Mouse (Mus musculus) thymus, postnatal 4 days (tissue): Measurements from ENCODE around the gene Smim5.
"Not testable (repeated sequence)": the region's sequence is repeated elsewhere in the genome, so short reads cannot be mapped to it uniquely, and the experiment has no call there.

Experiments used
- DNase-seq: peaks from one replicate; pipeline ENCODE4 v3.0.0; 2021

Gene Smim5

DNA sequence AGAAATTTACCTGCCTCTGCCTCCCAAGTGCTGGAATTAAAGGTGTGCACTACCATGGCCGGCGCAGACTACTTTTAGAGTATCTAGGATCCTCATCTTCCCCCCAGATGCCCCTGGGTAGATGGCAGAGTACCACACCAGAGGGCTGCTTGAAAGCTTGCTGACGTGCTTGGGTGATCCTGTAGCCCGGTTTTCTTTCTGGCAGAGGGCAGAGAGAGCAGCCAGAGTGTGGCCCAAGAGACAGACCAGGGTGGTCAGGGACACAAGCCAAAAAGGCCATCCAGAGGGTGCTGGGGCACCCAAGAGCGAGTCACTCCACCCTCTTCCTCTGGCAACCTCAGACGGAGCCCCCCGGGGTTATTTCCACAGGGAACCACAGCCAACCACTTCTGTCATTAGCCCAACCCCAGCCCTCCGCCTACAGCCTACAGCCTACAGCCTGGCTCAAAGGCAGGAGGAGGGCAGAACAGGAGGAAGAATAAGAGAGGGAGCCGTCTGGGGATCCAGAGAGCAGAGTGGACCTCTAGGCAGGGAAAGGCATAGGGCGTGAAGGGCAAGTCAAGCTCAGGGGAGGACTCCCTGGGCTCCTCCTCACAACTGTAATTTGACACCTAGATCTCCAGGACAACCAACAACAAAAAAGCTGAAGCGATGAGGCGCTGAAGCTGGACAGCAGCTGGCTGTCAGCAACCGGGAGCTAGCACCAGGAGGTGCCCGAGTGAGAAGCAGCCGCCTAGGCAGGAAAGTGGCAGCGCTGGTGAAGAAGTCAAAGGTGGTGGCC, at the start of gene Smim5:
Smim5 (plus strand) TSS at position 481 of the 781 bp plus-strand sequence.
- peak; percentile 70 for DNase-seq

DNA sequence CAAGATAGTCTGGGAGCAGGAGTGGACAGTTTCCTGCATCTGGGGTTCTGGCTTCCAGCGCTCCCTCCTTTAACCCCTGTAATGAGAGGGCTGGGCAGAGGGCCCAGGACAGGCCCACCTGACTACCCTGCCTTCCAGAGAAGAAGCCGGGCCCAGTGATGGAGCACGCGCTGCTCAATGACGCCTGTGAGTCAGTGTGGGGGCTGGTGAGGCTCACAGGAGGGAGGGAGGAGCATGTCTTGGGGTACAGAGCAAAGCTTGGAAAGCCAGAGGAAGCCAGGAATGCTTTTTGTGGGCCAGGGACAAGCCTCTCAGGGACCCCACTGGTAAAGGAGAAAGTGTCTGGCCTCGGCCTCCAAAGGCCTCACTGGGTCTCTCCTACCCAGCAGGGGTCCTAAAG, 45.1 kb upstream of the Smim5 start:
- no peak for DNase-seq

DNA sequence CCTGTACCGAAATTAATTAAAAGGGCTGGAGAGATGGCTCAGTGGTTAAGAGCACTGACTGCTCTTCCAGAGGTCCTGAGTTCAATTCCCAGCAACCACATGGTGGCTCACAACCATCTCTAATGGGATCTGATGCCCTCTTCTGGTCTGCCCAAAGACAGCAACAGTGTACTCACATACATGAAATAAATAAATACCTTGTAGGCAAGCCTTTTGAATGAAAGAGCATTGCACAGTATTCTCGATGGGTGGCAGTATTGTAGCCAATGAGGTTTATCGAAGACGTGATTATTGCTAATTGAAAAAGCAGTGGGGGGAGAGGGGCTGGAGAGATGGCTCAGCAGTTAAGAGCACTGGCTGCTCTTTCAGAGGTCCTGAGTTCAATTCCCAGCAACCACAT, 42.6 kb upstream of the Smim5 start:
- DNase-seq: not testable (repeated sequence)

DNA sequence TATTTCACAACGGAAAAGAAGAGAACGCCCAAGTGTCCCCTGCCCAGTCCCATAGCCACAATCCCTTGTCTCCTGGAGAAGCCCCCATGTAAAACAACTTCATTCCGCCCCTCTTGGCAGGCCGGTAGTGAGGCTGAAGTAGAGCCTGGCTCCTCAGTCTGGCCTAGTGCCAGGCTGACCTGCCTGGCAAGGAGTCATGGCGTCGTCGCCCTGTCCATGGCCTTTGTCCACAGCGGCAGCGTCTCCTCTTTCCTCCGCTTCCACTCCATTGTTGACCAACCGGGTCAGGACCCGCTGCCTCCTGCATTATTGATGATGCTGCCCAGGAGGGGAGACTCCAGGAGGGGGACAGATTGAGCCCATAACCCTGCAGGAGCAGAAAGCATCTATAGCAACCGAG, 41.8 kb upstream of the Smim5 start:
- DNase-seq: no peak

DNA sequence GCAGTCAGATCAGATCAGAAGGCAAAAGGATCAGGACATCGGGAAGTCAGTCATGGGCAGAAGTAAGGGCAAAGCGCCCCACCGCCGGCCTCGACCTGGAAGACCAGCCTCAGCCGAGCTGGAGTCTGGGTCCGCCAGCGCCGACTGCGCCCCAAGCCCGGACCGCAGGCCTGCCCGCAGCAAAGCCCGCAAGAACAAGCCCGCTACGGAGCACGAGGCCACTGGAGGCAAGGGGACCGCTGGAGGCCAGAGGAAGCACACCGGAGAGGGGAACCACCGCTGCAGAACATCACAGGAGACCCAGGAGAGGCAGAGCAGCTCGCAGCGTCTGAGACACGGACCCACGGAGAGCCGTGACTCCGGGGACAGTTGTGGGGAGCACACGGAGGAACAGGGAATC, 41.4 kb upstream of the Smim5 start, which contains the start of gene Myo15b:
Myo15b (plus strand) TSS at position 53 of the 400 bp plus-strand sequence.
- no peak for DNase-seq

DNA sequence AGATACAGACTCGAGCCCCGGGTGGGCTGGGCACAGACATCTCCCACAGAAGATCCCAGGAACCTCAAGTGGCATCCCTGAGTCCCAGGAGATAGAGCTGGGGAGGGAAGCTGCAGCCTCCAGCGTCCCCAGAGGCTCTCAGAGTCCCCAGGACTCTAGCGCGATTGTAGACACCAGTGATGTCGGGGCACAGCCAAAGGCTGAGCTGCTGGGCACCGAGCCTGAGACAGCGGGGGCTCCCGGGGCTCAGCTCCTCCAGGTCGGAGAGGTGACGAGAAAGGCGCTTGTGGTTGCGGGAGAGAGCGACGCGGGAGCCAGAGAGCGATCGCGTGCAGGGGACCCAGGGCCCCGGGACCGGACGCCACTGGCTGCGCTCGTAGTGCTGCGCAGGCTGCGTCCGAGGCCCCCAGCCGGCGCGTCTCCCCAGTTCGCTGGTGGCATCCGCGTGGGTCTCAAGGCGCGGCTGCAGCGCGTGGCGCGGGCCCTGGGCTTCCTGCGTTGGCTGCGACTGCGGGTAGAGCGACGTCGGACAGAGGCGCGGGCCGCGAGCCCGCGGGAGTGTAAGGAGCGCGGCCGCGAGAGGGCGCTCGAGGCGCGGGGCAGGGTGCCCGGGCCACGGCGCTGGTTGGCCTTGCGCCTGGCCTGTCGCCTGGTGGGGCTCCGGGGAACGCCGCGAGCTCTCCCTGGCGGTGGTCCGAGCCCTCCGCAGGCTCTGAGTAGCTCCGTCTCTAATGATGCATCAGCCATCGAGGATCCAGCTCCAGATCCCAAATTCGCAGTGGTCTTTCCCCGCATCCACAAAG, 40.4 kb upstream of the Smim5 start:
- peak; percentile 94 for DNase-seq

DNA sequence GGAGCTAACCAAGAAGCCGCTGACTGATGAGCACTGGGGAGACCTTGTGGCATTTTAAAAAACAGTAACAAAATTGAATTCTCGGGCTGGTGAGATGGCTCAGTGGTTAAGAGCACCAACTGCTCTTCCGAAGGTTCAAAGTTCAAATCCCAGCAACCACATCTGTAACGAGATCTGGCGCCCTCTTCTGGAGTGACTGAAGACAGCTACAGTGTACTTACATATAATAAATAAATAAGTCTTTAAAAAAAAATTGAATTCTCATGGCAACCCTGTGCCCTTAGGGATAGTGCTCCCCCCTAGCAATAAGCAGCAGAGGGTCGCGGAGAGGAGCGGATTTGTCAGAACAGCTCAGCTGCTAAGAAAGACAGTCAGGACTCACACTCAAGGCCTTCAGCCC, 35.9 kb upstream of the Smim5 start:
- DNase-seq: no peak

DNA sequence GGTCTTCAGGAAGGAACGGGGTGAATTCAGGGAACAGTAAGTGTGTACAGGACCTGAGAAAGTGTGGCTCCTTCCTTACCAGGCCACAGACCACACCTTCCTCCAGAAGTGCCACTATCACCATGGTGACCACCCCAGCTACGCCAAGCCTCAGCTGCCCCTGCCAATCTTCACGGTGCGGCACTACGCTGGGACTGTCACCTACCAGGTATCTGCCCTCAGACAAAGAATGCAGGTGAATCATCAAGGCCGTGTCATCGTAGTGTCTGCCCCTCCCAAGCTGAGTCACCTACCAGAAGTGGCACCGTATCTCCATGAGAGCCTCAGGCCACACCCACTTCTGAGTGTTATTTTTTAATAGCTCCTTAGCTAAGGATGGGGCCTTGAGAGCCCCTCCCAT, 30.4 kb upstream of the Smim5 start:
- DNase-seq: peak; percentile 6

DNA sequence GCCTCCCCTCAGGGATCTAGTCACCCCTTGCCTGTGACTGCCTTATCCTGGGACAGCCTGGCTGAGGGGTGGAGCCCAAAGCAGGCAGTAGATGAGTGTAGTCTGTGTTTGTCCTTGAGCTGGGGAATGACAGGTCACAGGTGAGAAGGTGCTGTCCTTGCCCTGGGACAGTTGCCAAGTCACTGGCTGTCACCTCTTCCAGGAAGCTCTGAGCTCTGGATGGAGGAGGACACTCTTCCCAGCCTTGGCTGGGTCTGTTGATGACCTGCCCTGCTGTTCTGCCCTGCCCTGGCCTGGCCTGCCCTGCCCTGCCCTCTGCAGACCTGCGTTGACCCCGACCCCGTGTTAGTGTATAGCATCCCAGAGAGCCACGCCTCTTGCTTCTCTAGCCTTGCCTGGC, 27.3 kb upstream of the Smim5 start:
- DNase-seq: no peak

DNA sequence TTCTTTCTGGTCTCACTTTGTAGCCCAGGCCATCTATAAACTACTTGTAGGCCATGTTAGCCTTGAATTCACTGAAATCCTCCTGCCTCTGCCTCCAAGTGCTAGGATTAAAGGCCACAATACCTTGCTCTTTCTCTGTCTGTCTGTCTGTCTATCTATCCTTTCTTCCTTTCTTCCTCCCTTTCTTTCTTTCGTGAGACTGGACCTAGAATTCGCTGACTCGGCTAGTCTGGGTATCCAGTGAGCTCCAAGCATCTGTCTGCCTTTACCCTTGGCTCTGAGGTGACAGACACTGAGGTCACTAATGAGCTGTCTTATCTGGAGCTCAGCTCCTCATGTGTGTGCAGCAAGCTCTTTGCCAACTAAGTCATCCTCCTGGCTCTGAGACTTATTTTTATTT, 23.8 kb upstream of the Smim5 start:
- no peak for DNase-seq

DNA sequence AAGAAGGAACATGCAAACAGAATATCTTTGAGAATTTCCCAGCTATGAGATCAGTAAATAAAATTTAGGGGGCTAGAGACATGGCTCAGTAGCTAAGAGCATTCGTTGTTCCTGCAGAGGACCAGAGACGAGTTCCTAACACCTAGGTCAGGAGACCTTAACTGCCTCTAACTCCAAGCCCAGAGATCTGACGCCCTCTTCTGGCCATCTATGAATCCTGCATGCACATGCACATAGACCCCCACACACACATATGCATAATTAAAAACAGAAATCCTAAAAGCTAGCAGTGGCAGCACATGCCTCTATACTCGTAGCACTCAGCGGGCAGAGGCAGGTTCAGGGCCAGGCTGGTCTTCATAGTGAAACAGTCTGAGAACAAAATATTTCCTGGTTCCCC, 23.3 kb upstream of the Smim5 start:
- peak; percentile 18 for DNase-seq

DNA sequence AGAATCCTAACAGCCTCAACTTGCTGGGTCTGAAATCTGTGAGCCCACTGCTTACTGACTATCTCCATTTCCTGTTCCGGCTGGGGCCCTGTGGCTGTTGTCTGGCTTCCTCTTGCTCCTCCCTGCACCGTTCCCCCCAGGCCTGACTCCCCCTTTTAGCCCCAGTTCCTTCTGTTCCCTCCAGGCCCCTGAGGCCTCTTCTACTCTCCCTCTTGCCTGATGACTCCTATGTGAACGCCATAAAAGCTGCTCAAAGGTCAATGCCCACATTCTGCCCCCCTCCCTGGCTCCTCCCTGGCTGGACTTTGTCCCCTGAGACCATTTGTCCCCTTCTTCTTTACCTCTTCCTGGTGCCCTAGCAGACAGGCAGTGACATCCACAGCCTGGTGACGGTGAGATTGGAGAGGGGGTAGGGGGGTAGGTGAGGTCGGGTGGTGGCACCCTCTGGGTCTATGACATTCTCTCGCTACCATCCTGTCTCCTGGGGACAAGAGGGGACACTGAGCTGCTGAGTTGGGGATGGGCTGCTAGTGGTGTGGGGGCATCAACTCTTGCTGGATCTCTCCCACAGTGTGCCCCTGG, 22.5 kb upstream of the Smim5 start:
- DNase-seq: peak; percentile 46

DNA sequence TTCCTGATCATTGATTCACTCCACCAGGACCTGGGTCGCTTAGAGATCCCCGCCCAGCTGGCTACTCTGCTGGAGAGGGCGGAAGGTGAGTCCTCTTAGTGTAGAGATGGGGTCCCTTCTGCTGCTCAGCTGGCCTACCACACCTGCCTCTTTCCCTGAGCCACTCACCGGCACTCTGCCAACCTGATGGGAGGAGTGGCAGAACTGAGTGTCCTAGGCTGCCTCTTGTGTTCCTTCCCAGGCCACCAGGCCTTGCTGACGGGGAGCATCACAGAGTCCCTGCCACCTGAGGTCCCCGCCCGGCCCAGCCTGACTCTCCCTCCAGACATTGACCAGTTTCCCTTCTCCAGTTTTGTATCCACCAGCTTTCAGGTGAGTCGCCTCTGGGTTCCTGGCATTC, 21.7 kb upstream of the Smim5 start:
- DNase-seq: no peak

DNA sequence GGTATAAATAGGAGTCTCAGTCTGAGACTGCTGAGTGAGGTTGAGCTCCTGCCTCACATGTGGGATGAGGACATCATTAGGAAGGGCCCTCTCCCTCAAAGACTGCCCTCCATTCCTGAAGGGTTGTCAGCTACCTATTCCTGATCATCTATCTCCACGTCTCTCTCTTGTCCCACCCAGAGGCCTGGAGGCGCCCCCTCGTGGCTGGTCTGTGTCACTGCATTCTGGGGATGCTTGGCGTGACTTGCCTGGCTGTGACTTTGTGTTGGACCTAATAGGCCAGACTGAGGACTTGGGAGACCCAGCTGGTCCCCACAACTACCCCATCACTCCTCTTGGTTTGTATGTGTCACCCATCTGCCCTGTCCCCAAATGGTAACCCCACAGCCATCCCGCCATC, 18.8 kb upstream of the Smim5 start:
- DNase-seq: peak; percentile 80

DNA sequence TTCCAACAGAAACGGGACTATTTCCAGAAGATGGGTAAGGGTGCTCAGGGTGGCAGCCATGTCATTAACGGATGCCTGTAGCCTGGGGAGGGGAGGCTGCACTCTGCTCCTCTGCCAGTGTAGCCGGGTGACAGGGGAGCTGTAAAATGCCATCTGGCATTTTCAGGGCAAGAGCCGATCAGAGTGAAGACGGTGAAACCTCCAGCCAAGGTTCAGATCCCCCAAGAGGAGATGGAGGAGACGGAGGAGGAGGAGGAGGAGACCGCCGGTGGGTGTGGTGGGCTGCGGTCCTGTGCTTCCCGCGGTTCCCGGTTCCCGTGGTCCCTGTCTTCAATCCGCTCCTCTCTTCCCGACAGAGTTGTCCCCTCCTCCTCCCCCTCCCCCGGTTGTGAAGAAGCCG, 16.5 kb upstream of the Smim5 start:
- no peak for DNase-seq

DNA sequence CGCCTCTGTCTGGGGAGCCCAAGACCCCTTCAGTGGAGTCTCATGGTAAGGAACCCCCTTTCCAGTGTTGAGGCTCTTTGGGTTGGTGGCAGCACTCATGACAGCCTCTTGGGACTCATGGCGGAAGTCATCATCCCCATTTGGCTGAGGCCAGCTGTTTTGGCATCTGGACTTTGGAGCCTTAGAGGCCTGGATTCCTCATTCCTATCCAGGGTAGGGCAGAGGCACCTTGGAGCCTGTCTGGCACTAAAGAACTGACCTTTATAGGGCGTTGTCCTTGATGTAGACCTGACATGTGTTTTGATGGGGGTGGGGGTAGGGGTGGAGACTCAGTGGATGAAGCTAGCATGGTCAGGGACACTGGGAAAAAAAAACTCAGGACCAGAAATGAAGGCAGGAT, 15.4 kb upstream of the Smim5 start:
- no peak for DNase-seq

DNA sequence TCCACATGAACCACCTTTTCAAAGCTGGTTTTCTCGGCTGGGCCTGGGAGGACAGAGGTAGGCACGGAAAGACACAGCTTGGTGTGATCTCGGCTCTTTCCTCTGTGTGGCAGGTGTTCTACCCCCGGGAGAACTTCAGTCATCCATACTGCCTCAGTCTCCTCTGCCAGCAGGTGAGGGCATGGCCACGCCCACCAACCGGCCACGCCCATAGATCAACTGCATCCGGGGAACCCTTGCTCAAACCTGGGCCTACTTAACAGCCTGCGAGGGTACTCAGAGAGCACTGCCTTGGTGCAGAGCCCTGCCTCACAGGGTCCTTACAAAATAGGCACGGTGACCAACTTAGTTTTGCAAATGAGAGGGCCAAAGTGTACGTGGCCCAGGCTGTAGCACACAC, 14.5 kb upstream of the Smim5 start:
- DNase-seq: no peak

DNA sequence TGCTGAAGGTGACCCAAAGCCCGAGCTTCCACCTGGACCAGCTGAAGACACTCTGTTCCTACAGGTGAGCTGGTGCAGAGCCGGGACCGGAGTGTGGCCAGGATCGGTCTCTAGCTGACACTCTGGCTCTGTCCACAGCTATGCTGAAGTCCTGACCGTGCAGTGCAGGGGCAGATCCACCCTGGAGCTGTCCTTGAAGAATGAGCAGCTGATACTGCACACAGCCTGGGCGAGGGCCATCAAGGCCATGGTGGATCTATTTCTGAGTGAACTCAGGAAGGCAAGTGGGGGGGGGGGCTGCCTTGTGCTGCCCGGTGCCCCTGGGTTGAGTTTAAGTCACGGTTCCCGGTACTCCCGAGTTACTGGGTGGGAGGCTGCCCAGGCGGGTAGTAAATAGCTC, 13.3 kb upstream of the Smim5 start:
- no peak for DNase-seq

DNA sequence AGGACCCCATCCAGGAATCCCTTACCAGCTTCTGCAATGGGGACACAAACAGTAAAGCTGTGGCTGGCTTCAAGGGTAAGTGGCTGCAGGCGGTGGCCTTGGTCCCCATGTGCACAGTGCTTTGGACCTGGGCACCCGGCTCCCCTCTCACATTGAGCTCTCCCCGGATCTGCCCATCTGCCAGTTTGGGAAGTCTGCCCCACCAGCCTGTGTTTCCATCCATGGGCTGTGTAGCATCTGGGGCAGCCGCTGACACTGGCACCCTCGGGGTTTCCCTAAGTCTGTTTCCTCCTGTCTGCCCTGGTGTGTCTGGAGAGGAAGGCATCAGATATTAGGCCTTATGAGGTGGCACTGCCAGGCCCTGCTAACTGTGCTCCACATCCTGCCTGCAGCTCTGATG, 11.7 kb upstream of the Smim5 start:
- DNase-seq: peak; percentile 8

DNA sequence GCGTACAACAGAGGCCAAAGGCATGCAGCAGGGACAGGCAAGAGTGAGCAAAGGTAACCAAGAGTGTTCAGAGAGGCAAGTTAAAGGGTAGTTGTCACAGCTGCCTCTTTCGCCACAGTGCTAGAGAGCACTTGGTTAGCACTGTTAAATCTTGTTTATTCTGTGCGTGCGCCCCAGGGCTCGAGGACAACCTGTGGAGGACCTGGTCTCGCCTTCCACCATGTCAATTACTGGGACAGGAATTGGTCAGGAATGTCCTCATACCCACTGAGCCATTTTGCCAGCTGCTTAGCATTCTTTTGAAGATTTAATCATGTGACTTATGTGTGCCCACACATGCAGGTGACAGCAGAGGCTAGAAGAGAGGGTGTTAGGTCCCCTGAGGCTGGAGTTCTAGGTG, 10.6 kb upstream of the Smim5 start:
- no peak for DNase-seq

DNA sequence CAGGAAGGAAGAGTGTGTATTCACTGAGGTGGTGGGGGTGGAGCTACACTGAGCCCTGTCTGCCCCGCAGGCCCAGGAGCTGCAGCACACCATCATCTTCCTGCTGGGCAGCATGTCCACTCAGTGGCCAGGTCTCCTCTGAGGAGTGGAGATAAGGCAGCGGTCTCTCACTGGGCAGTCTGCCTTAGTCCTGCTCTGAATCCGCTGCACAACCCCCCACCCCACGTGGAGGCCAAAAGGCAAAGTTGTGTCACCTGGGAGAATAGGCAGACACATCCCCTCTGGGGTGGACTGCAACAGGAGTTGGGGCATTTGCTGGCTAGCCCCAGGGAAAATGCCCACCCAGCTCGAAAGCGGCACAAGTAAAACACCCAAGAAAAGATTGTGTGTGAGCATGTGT, 7.6 kb upstream of the Smim5 start:
- no peak for DNase-seq

DNA sequence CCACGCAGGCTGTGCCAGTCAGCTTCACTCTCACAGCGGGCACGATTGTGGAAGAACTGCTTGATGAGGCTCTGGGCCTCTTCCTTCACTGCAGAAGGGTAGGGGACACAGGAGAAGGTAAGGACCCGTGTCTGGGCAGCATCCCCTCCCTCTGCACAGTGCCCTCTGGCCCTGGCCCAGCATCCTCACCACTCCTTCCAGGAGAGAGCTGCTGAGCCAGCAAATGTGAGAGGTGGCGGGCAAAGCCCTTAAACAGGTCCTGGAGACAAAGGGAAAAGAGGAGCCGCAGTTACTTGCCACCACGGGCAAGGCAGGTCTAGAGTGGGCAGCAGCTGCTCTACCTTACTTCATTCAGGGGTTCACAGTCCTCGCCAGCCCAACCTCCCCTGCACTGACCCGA, 6.7 kb upstream of the Smim5 start:
- no peak for DNase-seq

DNA sequence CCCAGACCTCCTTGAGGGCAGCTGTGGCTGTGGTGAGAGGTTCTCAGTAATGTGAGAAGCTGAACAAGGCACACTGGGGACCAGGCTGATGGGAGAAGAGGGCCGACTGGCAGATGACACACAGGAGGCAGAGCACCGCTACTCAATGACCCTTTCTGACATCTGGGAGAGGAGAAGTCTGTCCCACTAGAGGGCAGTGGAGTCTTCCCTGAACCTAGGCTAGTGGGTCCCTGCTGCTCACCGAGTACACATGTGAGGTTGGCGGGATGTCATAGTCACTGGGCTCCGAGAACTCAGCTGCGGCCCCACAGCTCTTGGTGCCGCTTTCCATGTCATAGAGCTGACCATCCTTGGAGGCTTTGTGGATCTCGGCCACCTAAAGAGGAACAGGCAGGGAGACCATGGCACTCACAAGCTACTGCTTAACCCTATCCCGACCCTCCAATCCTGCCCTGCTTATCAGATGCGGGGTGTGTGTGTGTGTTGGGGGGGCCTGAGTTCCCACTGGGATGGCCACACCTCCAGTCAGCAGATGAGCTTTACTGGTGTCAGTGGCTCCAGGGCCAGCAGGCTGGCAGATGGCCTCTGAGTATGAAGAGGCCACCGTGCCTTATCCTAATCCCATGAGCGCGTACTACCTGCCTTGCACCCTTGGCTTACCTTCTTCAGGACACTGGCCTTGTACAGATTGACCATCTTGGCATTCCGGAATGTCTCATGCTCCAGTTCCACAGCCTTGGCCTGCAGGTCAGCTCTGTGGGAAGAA, 4.8 kb upstream of the Smim5 start:
- peak; percentile 75 for DNase-seq
